Mouse (Mus musculus): ENCODE data around the gene 5730596B20Rik.

Gene 5730596B20Rik

DNA sequence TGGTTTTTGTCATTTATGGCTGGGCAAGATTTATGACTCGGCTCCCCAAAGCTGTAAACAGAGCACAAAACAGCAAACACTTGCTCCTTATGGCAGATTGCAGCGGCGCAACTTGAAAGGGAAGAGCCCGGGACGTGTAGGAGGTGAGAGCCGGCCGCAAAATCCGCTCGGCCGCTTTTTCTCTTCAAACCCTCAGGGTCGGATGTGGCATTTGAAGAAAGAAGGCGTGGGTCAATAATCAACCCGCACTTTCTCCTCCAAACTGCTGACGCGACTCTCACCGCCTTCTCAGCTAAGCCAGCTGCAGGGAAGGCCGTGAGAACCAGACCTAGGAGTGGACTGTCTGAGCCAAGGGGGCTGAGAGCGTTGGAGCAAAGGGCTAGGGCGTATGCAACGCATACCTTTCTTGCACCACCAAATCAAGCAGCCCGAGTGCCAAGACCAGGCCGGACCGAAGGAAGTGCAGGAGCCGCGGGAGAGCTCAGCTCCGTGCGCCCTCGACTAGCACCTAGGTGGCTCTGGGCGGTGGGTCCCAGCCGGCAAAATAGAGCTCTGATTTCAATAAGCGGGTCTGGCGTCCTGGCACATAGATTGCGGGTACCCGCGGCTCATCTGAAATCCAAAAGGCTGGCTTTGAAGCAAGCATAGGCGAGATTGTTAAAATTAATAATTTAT, at the start of gene 5730596B20Rik:
Gene 5730596B20Rik, plus strand, starts transcription at position 438 of the 675 bp plus-strand sequence.
- no peak for DNase-seq (ENCODE audit: extremely low spot score, low read depth, low spot score)

DNA sequence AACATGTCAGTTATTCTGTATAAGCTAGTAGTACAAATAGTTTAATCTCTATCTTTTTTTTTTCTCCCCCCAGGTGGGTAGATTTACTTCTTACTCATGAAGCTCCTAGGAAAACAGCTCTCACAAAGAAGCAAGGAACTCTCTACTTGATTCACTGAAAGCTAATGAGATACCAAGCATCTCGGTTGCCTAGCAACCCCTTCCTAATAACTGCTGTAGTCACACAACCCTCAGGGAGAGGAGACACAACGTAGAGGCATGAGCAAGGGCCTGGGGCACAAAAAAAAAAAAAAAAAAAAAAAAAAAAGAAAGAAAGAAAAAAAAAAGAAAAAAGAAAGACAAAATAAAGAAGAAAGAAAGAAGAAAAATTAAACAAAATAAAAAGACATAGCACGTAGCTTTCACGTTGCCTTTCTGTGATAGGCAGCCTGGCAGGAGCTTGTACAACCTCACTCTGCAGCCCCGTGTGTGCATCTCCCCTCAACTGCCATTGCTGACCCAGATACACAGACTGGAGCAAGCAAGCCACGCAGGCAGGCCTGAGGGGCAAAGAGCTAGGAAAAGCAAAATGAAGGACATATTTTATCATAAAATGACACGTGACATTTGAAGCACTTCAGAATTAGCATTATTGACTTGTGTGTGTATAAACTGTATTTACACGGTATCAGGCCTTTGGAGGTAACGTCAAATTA, 39.3 kb upstream of the 5730596B20Rik start:
- no peak for DNase-seq (ENCODE audit: extremely low spot score, low read depth, low spot score)

DNA sequence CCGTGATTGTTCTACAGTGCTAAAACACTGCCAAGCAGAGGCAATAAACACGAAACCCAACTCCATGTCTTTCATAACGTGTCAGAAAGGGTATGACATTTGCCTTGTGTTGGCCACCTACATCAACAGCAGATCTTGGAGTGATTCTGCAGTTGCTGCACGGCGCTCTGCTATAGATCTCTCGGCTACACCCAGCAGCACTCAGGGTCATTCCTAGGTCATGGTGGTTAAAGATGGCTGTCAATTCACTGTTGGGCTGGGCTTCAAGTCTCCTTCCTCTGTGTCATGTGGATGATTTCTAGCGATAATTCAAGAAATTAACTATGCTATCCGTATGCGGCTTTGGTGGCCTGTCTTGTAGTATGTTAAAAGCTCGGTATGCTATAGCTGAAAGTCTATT, 38.7 kb upstream of the 5730596B20Rik start:
- no peak for DNase-seq (ENCODE audit: extremely low spot score, low read depth, low spot score)

DNA sequence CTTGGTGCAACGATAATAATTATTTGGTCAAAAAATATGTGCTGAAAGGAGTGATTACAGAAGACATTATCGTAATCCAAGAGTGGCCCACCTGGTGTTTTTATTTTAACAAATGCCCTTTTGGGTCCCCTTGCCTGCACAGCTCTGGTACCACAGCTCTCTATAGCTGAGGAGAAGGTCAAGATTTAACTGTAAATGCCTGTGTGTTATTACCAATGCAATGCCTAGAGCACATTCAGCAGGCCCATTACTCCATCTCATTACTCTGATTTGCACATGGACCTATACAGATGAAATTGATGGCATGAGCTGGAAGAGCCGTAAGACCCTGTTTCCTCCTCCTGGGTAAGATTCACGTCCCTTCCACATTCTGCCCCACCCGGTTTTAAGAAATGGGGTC, 38.2 kb upstream of the 5730596B20Rik start:
- no peak for DNase-seq (ENCODE audit: extremely low spot score, low read depth, low spot score)

DNA sequence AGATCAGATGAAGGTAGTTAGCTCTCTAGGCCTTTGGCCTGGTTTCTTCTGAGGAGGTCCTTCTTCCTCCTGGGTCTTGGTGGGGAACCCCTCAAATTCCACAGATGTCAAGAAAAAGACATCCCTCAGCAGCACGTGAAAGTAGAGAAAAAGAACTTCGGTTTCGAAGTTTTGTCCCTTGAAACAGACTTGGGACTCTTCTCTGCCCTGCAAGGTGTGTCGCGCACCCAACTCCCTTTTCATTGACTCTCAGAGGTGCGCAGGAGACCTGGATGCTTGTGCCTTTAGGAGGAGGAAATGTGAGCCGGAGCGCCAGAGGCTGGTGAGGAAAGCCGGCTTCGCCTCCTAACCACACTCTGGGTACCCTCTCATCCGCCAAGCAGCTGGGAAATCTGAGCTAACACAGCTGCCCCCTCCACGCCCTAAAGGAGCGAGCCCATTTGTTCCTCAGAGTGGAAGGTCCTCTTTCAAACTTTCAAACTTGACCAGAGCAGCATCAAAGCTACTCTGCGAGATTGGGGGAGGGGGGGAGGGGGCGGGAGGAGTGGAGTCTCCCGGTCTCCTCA, 26.8 kb upstream of the 5730596B20Rik start:
- DNase-seq (ENCODE audit: extremely low spot score, low read depth, low spot score), result no peak

DNA sequence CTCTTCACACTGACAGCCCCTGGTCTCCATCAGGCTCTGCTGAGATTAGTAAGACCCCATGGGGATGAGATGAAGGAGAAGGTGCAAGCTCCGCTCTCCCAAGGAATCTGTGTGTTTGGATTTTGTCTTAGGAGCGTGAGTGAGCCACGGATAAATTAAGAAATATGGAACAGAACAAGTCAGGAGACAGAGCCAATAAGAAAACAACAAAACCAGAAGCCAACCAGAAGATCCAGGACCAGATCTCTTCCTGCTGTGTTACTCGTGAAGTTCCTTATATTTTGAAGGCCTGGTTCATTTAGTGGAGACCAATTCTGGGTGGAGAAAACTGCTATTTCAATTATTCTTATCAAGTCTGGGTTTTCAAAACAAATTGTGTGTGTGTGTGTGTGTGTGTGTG, 25.7 kb upstream of the 5730596B20Rik start:
- no peak for DNase-seq (ENCODE audit: extremely low spot score, low read depth, low spot score)

DNA sequence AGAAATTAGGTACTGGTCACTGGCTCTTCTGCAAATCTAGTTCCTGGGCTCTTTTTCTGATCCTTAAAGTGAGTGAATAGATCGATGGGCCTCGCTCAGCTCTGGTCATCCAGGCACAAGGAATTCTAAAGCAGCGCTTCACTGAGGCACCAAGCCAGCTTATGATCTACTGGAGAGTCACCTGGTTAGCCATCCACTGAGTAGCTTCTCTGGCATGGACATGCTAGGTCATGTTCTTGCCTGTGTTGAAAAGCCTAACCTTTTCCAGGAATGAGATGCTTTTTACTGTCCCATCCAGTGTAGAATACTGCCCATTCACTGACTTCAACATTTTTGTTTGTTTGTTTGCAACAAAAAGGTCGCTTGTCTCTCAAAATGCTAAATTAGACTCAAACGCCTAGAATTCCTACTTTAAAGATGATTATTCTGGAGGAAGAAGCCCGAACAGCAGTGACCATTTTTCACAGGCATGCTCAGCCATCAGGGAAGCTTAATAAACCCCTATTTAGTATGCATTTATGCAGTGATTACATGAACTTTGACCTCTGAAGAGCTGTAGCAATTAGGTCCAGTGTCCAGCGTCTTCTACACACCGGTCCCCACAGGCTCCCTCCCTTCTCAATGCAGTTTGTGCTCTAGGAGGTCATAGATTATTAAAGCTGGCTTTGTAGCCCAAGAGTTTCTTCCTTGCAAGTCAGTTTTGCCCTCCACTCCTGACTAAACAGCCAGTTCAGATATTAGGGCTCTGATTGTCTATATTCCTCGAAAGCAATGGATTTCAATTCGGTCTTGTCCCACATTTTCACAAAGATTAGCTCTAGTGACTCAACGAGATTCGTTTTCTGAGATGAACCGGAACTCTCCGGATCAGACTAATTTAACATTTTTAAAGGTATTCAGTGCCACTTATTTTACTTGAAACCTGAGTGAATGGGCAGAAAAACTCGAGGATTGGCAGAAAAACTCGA, 24.8 kb upstream of the 5730596B20Rik start:
- no peak for DNase-seq (ENCODE audit: extremely low spot score, low read depth, low spot score)

DNA sequence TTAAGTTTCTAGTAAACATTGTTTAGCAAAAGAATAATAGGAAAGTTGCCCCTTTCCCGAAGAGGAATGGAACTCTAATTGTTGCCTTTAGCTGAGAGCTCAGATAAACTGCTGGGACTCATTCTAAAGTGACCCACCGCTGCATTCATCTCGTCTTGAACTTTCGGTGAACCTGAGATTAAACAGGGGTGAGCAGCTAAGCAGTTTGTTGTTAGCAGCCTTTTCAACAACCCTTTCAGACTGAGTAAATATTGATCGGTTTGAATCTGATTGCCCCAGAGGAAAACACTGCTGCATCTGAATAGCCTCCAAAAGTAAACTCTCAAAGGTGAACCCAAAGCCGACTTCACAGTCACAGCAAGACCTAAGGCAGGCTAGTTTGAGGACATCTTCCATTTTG, 24.0 kb upstream of the 5730596B20Rik start:
- DNase-seq (ENCODE audit: extremely low spot score, low read depth, low spot score), result no peak

DNA sequence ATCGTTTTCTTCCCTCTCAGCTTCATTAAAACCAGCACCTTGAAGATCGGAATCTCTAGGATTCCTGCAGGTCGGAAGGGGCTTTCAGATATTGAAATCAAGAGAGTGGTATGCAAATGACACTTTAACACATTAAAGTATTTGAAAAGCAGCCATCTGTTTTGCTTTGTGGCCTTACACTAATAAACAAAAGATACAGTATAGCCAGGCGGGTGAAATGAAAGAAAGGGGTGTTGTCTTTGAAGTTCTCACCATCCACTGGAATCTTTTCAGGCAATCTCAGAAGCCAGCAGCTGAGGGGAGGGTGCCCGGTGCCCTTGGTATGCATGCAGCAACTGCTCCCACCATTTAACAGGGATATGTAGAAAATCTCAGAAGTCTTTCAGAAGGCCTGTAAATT, 23.3 kb upstream of the 5730596B20Rik start:
- DNase-seq (ENCODE audit: extremely low spot score, low read depth, low spot score), result no peak

DNA sequence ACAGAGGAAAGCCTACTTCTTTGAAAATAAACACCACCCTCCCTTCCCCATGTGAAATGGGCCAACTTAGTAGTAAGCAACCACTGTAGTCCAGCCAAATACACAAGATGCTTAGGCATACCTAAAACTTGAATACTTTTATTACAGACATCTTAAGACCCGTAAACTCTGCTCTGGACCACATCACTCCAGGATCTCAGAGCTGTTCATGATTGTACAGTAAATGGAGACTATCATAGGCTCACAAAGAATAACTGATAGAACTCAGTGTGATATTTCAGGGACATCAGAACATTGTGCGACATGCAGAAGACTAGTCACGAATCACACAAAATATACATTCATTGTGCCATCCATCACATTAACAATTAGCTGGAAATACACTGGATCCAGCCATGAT, 21.8 kb upstream of the 5730596B20Rik start:
- DNase-seq (ENCODE audit: extremely low spot score, low read depth, low spot score), result no peak

DNA sequence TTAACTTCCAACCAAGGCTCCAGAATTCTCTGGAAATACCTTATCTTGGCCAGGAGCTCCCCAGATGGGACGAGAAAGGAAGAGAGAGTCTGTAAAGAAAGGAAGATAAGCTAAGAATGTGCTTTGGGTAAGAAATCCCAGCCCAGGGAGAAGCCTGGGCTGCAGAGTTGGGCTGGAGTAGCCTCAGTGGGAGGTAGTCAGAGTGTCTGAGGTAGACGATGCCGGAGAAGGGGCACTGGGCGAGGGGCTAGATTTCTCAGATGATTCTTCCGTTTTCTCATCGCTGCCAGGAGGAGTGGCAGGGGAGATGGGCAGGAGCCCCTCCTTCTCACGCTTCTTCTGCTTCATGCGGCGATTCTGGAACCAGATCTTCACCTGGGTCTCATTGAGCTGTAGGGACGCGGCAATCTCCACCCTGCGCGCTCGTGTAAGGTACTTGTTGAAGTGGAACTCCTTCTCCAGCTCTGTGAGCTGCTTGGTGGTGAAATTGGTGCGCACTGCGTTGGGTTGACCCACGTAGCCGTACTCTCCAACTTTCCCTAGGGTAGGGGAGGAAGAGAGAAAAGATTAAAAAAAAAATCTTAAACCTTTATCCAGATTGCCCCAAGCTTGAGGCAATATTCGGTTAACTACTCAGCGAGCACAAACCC, 20.6 kb upstream of the 5730596B20Rik start:
- no peak for DNase-seq (ENCODE audit: extremely low spot score, low read depth, low spot score)

DNA sequence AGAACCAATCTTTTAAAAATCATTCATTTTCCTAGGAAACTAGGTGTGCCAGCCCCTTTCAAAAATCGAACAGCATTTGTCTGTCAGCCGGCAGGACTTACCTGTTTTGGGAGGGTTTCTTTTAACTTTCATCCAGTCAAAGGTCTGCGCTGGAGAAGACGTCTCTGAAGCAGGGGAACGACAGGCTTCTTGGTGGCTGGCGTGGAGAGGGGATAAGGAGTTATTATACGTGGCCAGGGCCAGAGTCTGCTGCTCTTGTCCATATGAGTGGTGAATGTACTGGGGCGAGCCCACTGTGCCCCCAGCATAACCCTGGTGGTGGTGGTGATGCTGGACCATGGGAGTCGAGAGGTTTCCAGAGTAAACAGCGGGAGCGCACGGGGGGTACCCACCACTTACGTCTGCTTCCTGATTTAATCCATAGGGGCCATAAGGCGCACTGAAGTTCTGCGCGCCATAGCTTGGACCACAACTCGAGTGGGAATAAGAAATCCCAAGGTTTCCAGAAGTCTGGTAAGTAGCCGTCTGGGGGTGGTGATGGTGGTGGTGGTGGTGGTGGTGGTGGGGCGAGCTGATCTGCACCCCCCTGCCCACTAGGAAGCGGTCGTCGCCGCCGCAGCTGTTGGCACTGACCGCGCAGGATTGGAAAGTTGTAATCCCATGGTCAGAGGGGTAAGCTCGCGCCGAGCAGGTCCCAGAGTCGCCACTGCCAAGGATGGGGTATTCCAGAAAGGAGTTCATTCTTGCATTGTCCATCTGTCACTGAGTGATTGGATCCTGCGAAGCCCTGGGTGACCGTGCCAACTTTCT, 19.6 kb upstream of the 5730596B20Rik start:
- DNase-seq (ENCODE audit: extremely low spot score, low read depth, low spot score), result no peak

DNA sequence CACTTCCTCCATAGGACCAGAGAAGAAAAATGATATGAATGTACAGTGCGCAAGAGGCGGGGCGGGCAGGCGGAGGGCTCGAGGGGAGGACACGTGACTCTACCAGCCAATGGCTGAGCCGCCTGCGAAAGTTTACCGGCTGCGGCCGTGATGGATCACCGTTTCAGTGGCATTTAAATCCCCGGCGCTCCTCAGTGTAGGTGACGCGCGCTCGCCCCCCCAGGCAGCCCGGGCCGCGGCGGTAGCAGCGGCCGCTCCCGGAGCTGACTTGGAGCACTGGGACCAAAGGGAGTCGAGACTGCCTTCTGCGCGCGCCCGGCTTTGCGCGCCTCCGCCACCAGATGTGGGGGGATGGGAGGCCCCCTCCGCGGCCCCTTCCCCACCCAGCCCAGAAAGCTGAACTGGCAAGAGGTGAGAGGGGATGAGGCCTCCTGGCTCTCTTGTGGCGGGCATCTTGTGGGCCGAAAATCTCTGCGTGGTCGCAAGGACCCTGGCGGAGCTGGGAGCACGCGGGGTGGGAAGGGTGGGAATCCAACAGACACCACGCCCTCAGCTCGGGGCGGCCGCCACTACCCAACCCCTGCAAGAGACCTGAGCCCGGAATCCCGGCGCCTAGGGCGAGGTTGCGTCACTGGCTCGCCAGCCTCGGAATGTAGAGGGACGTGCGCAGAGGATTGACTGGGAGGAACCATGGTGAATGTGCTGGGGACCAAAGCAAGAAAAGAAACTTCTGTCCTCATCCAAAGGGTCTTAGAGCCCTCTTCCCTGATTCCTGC, 18.8 kb upstream of the 5730596B20Rik start, which contains the start of gene Hoxa1:
Gene Hoxa1, minus strand, starts transcription at position 42 of the 776 bp plus-strand sequence.
- DNase-seq (ENCODE audit: extremely low spot score, low read depth, low spot score), result no peak

DNA sequence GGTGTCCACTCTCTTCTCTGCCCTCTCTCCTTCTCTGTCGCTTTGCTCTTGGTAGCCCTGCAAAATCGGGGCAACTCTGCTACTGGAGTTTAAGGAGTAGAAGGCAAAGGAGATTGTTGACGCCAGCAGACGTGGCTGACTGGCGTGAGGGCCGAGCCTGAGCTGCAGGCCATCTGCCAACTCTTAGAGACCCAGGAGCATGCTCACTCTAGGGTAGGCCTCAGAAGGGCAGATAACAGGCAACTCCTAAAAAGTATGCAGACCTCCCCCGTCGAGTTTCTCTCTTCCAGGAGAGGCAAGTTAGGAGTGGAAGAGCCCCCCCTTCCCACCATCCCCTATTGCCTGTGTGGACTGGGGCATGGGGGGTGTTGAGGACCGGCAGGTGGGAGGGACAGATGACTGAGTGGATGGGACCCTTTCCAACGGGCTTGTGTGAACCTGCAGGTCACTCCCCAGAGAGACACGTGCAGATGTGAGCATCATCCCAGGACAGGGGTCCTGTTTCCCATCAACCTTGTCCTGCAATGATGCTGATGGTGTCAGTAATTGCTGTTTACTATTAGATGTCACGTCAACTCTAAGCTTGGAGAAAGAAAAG, 18.0 kb upstream of the 5730596B20Rik start:
- DNase-seq (ENCODE audit: extremely low spot score, low read depth, low spot score), result no peak

DNA sequence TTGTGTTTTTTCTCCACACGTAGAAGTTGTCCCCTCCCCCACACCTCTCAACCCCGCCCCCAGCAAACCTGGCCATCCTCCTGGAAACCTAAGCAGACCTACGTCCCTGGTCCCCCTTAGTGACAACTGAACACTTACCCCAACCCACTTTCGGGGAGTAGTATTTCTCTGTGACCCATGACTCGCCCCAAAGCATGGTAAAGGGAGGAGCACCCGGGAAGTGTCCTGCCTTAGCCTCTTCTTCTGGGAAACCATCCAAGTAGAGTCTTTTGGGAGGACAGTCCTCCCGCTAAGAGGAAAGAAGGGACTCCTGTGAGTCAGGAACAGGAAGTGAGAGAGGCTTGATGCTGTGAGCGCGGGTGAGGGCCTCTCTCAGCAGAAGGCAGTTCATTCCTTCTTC, 17.3 kb upstream of the 5730596B20Rik start:
- DNase-seq (ENCODE audit: extremely low spot score, low read depth, low spot score), result no peak

DNA sequence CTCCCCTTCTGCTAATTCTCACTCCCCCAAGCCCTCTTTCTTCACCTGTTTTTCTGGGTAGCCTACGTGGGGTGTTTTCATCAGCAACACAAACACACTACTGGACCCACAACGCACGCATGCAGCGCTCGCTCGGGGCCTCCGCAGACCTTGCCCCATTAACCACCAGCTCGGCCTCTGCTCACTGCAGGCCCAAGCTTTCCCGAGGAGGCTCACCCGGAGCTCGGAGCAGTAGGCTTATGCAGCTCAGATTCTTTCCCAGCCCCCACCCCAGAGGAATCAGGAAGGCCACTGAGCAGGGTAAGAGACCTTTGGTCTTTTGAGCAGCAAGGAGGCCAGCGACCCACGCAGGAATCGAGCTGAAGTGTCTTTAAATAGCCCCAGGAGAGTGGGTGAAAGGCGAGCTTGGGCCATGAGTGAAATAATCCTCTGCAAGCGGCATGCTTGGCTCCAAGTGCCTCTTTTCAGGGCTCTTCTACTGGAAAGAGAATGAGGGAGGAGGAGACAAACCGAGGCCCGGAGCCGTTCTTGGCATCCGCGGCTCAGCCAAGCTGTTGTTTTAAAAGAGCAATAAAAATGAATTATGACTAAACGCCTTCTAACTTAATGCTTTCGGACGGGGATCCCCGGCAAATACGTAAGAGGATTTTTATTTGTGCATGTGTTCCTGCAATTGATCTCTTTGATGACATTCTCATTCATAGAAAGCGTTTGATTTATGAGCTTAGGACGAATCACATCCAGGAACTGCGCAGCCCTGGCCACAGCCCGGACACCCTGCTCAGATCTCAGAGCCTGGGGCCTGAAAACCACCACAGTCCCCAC, 16.6 kb upstream of the 5730596B20Rik start:
- no peak for DNase-seq (ENCODE audit: extremely low spot score, low read depth, low spot score)

DNA sequence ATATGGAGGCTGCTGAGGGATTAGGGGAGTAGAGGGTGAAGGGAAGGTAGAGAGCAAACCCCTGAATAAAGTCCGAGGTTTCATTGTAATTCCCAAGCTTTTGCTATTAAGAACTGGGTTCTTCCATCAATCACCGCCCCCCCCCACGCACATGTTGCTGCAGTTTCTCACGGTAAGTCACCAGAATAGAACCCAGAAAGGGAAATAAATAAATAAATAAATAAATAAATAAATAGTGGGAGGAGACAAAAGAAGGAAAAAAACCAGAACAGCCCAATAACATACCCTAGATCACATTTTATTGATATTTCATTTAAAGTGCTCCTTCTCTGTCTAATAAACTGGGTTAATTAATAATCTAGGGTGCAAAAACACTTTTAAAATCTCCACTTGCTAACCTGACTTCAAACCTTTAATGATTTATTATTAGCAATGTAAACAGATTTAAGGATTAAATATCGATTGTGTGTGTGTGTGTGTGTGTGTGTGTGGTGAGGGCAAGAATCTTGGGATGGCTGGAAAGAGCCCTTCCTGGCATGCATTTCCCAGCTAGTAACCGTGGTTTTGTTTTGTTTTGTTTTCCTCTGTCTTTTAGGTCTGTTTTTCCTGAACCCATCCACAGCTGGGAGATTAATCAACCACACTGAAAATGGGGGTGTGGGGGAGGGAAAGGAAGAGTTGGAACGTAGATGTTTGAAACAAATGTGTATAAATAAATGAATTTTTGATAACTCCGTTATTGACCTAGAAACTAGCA, 15.8 kb upstream of the 5730596B20Rik start:
- DNase-seq (ENCODE audit: extremely low spot score, low read depth, low spot score), result no peak

All from hindlimb bud, embryonic 11.5 days (tissue).